Mouse (Mus musculus): Measurements from ENCODE around the gene Frzb.

DNA sequence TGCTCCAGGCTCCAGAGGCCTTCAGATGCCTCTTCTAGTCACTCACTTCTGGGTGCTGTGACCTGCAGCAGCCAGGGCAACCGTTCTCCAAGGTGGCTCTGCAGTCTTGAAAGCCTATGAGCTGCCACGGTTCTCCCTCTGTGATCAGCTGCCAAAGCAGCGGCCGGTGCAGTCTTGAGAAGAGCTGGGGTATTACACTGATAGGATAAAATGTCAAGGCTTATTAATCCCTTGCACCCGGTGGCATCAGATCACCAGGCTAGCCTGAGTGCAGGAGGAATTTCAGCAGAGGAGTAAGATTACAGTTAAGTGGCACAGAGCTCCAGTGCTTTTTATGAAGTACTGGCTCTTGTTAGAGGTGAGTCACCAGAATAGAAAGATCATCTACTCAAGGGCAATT, 39.4 kb upstream of the Frzb start:
- TF ChIP-seq CTCF (conservative IDR thresholded peaks at IDR 0.05; ENCODE audit: insufficient read depth, insufficient read length, low read depth, low read length) (no peak), POLR2A (IDR thresholded peaks at IDR 0.05; ENCODE audit: low read depth, low read length) (no peak)

Measured in kidney, adult 2 months (tissue).